Mouse (Mus musculus): ENCODE measurements around the gene Pde2a. TPM values are rescaled to one million over a fixed set of nuclear protein-coding genes. Genes with fewer than 3 reads are reported as not detected.
A peak's percentile ranks its signal among the peaks of the same experiment; 100 is the strongest.

The Pde2a gene
- polyA plus RNA-seq, 1 experiment from 2014 or later: 0.10 TPM

- POLR2A ChIA-PET: no interaction called here
- CTCF ChIA-PET: interaction anchor here (0.8 to 3.1 kb wide), 8 partner anchors 12 to 88 kb away, joined by 3 to 12 read pairs (median 4); no protein-coding TSS in a partner anchor
- in situ Hi-C loops (cut with MboI; ENCODE audit: low pct_unique_long_range_greater_than_20kb): no loop called here
- no peak for DNase-seq (ENCODE audit: low read depth, low spot score)
- peaks cover 5% of the 10 kb centered on the region for H3K27me3 ChIP-seq
- TF ChIP-seq CTCF (IDR thresholded peaks at IDR 0.05): no peak
- peak; percentile 49 for ATAC-seq
Measured at GRCm38 (mm10) chr7:101450422-101451401, 29.2 kb downstream of the Pde2a start.

- POLR2A ChIA-PET: no interaction called here
- ATAC-seq: no peak
- peaks cover 5% of the 10 kb centered on the region for H3K27me3 ChIP-seq
- in situ Hi-C loops (cut with MboI; ENCODE audit: low pct_unique_long_range_greater_than_20kb): no loop called here
- CTCF ChIA-PET: no interaction called here
- DNase-seq (ENCODE audit: low read depth, low spot score): no peak
- no peak for TF ChIP-seq CTCF (IDR thresholded peaks at IDR 0.05)
Measured at GRCm38 (mm10) chr7:101452669-101453068, 31.2 kb downstream of the Pde2a start.

- DNase-seq (ENCODE audit: low read depth, low spot score) (no peak), ATAC-seq (no peak)
- no peak for TF ChIP-seq CTCF (IDR thresholded peaks at IDR 0.05)
- H3K27me3 ChIP-seq: peaks cover 5% of the 10 kb centered on the region
- CTCF ChIA-PET: no interaction called here
- in situ Hi-C loops (cut with MboI; ENCODE audit: low pct_unique_long_range_greater_than_20kb): no loop called here
- POLR2A ChIA-PET: no interaction called here
Measured at GRCm38 (mm10) chr7:101453296-101453695, 31.8 kb downstream of the Pde2a start.

GRCm38 (mm10) chr7:101453725-101454124 lies 32.2 kb downstream of the Pde2a start:
- in situ Hi-C loops (cut with MboI; ENCODE audit: low pct_unique_long_range_greater_than_20kb): no loop called here
- ChIA-PET POLR2A (no interaction called here), CTCF (no interaction called here)
- DNase-seq (ENCODE audit: low read depth, low spot score) (no peak), ATAC-seq (no peak)
- peaks cover 5% of the 10 kb centered on the region for H3K27me3 ChIP-seq
- no peak for TF ChIP-seq CTCF (IDR thresholded peaks at IDR 0.05)

GRCm38 (mm10) chr7:101454479-101454878 lies 33.0 kb downstream of the Pde2a start:
- ChIA-PET CTCF (no interaction called here), POLR2A (no interaction called here)
- H3K27me3 ChIP-seq: peaks cover 5% of the 10 kb centered on the region
- DNase-seq (ENCODE audit: low read depth, low spot score) (no peak), ATAC-seq (no peak)
- in situ Hi-C loops (cut with MboI; ENCODE audit: low pct_unique_long_range_greater_than_20kb): no loop called here
- TF ChIP-seq CTCF (IDR thresholded peaks at IDR 0.05): no peak

- in situ Hi-C loops (cut with MboI; ENCODE audit: low pct_unique_long_range_greater_than_20kb): no loop called here
- ChIA-PET CTCF (no interaction called here), POLR2A (no interaction called here)
- ATAC-seq: no peak
- DNase-seq (ENCODE audit: low read depth, low spot score): no peak
- TF ChIP-seq CTCF (IDR thresholded peaks at IDR 0.05): no peak
- H3K27me3 ChIP-seq: peaks cover 5% of the 10 kb centered on the region
Measured at GRCm38 (mm10) chr7:101455141-101455540, 33.6 kb downstream of the Pde2a start.

GRCm38 (mm10) chr7:101456318-101456717 lies 34.8 kb downstream of the Pde2a start:
- no peak for DNase-seq (ENCODE audit: low read depth, low spot score)
- ChIA-PET CTCF (no interaction called here), POLR2A (no interaction called here)
- peaks cover 5% of the 10 kb centered on the region for H3K27me3 ChIP-seq
- TF ChIP-seq CTCF (IDR thresholded peaks at IDR 0.05): no peak
- in situ Hi-C loops (cut with MboI; ENCODE audit: low pct_unique_long_range_greater_than_20kb): no loop called here
- ATAC-seq: no peak

GRCm38 (mm10) chr7:101456789-101457188 lies 35.3 kb downstream of the Pde2a start:
- no peak for TF ChIP-seq CTCF (IDR thresholded peaks at IDR 0.05)
- ChIA-PET CTCF (no interaction called here), POLR2A (no interaction called here)
- in situ Hi-C loops (cut with MboI; ENCODE audit: low pct_unique_long_range_greater_than_20kb): no loop called here
- H3K27me3 ChIP-seq: peaks cover 5% of the 10 kb centered on the region
- DNase-seq (ENCODE audit: low read depth, low spot score) (no peak), ATAC-seq (no peak)

- POLR2A ChIA-PET: no interaction called here
- no peak for DNase-seq (ENCODE audit: low read depth, low spot score)
- CTCF ChIA-PET: no interaction called here
- in situ Hi-C loops (cut with MboI; ENCODE audit: low pct_unique_long_range_greater_than_20kb): no loop called here
- ATAC-seq: no peak
- H3K27me3 ChIP-seq: no peaks in the 10 kb centered on the region
- no peak for TF ChIP-seq CTCF (IDR thresholded peaks at IDR 0.05)
Measured at GRCm38 (mm10) chr7:101457283-101457682, 35.8 kb downstream of the Pde2a start.

GRCm38 (mm10) chr7:101457801-101458200 lies 36.3 kb downstream of the Pde2a start:
- TF ChIP-seq CTCF (IDR thresholded peaks at IDR 0.05): no peak
- in situ Hi-C loops (cut with MboI; ENCODE audit: low pct_unique_long_range_greater_than_20kb): no loop called here
- DNase-seq (ENCODE audit: low read depth, low spot score) (no peak), ATAC-seq (no peak)
- ChIA-PET CTCF (no interaction called here), POLR2A (no interaction called here)
- H3K27me3 ChIP-seq: no peaks in the 10 kb centered on the region

- POLR2A ChIA-PET: no interaction called here
- DNase-seq (ENCODE audit: low read depth, low spot score) (no peak), ATAC-seq (no peak)
- CTCF ChIA-PET: no interaction called here
- in situ Hi-C loops (cut with MboI; ENCODE audit: low pct_unique_long_range_greater_than_20kb): no loop called here
- no peak for TF ChIP-seq CTCF (IDR thresholded peaks at IDR 0.05)
- no peaks in the 10 kb centered on the region for H3K27me3 ChIP-seq
Measured at GRCm38 (mm10) chr7:101458278-101458781, 36.8 kb downstream of the Pde2a start.

Data from Patski (cell line).